Mouse (Mus musculus): ENCODE results near the gene Shc4. TPM values are rescaled to one million over a fixed set of nuclear protein-coding genes. Genes with fewer than 3 reads are reported as not detected.

Gene Shc4
- polyA plus RNA-seq, 1 experiment from 2014 or later, result 0.57 TPM

DNA sequence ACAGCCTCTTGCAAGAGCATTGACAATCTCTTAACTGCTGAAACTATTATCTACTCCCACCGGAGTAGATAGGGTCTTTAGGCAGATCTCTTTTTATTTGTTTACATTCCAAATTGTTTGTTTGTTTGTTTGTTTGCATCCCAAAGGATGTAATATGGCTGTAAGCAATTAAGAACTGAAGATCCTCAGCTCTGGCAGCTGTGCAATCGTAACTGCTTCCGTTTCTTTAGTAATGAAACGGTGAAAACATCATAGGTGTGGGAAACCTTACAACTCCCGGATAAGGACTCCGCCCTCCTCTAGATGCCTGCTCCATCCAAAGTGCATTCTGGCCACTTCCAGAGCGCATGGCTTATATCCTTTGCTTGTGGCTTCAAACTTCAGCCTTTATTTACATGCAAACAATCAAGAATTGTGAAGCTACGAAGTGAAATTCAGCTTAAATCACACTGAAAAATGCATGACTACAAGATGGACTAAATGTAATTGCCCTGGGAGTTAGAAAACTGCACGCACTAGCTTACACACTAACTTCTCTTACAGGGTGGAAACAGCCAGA lies 99.7 kb downstream of the Shc4 start:
- H3K4me1 ChIP-seq, result peaks cover 25% of the 10 kb centered on the region
- peak overlapping the region; percentile 85 for H3K4me3 ChIP-seq
- H3K36me3 ChIP-seq (ENCODE audit: poor library complexity, severe bottlenecking), result peaks cover 14% of the 10 kb centered on the region
- H3K9ac ChIP-seq, result peak overlapping the region; percentile 81
- no peaks in the 10 kb centered on the region for H3K27me3 ChIP-seq
- ATAC-seq, result no peak
- H3K4me2 ChIP-seq, result peak overlapping the region; percentile 72
- H3K27ac ChIP-seq, result no peak overlapping the region
- WGBS, result 16% methylated on average over 9 of the region's 9 CpGs
- no peaks in the 10 kb centered on the region for H3K9me3 ChIP-seq (replicated peaks)

GRCm38 (mm10) chr2:125623211-125623610 lies 100.7 kb downstream of the Shc4 start:
- Histone ChIP-seq H3K9ac (peak overlapping the region; percentile 81; the same call in 1 of the 2 replicates), H3K27me3 (no peaks in the 10 kb centered on the region), H3K9me3 (replicated peaks) (no peaks in the 10 kb centered on the region), H3K27ac (no peak overlapping the region), H3K4me2 (peak overlapping the region; percentile 72), H3K4me3 (peak overlapping the region; percentile 85; the same call in 1 of the 2 replicates), H3K4me1 (peaks cover 25% of the 10 kb centered on the region), H3K36me3 (ENCODE audit: poor library complexity, severe bottlenecking) (peaks cover 22% of the 10 kb centered on the region)
- WGBS, result 96% methylated on average over 15 of the region's 15 CpGs
- no peak for ATAC-seq

DNA sequence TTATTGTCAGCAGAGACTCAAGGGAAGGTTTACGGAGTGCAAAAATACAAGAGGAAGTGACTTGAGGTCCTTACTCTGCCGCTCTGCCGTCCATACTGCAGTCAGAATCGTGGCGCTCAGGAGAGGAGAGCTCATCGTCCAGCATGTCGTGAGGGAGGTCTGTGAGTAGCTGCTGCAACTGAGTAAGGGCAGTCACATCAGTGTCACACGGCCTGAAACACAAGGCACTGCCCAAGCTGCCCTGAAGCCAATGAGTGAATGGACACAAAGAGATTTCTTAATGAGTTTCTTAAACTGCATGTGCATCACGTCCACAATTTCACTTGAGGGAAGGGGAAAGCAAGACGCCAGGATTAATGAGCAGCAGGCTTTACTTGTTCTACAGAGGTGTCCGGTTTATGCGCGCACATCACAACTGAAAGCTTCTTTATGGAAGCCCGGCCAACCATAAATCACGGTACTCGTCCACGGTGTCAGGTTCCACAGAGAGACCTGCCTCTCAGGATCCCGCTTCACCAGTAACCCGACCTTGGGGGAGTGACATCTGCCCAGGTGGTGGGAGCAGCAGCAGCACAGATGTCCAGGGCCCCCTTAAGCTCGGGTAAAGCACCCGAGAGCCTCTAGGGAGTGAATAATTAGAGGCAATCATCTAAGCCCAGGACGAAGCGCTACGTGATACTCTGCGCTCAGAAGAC lies 103.6 kb downstream of the Shc4 start:
- no peaks in the 10 kb centered on the region for H3K27me3 ChIP-seq
- 22% methylated on average over 25 of the region's 25 CpGs for WGBS
- H3K36me3 ChIP-seq (ENCODE audit: poor library complexity, severe bottlenecking), result peaks cover 48% of the 10 kb centered on the region
- no peak for ATAC-seq
- H3K4me2 ChIP-seq, result peak overlapping the region; percentile 27
- H3K9ac ChIP-seq, result 0 out of 2 replicates have a peak overlapping the region, but pooled peaks have one; percentile 3
- no peaks in the 10 kb centered on the region for H3K9me3 ChIP-seq (replicated peaks)
- no peak overlapping the region for H3K27ac ChIP-seq
- peaks cover 25% of the 10 kb centered on the region for H3K4me1 ChIP-seq
- H3K4me3 ChIP-seq, result no peak overlapping the region

DNA sequence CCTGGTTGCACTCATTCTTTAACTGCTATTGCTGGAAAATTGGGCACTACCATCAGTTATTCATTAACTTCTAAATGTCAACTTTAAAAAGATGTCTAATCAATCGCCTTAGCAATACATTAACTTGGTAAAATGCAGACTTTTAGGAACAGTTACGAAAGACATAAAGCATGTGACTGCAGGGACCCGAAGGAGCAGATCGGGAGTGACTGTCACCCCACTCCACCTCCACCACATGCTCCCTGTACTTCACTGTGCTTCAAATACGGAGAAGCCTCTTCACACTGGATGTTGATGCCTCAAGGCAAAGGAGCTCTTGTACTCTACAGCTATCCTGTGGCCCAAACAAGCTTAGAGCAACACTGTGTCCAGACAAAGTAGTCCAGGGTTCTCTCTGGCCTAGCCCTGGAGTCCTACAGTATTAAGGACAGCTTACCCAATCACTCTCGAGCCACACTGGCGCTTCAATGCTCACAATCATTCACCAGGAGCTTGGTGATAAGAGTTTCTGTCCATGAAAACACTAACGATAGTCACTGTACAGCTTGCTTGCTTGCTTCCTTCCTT lies 108.0 kb downstream of the Shc4 start:
- Histone ChIP-seq H3K36me3 (ENCODE audit: poor library complexity, severe bottlenecking) (peaks cover 79% of the 10 kb centered on the region), H3K9me3 (replicated peaks) (no peaks in the 10 kb centered on the region), H3K4me3 (no peak overlapping the region), H3K4me1 (peaks cover 8% of the 10 kb centered on the region), H3K27ac (no peak overlapping the region), H3K27me3 (no peaks in the 10 kb centered on the region), H3K4me2 (no peak overlapping the region), H3K9ac (no peak overlapping the region)
- WGBS, result 82% methylated on average over 8 of the region's 8 CpGs
- no peak for ATAC-seq

DNA sequence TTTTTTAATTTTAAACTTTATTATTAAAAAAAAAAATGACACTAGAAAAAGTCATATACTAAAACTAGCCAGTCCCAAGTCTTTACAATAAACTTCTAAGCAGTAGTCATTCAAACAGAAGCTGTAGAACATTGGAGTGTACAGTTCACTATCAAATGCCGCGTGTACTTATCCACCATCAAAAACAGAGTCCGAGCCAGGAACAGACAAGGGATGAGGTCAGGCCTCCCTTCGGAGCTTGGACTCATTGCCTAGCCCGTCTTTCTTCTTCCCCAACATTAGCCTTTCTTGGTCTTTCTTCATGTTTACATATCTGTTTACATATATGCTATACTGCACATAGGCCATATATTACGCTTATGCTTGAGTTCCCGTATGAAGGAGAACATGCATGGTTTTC lies 108.5 kb downstream of the Shc4 start:
- no peak overlapping the region for H3K9ac ChIP-seq
- no peak overlapping the region for H3K4me2 ChIP-seq
- H3K27ac ChIP-seq, result no peak overlapping the region
- WGBS, result 96% methylated on average over 7 of the region's 7 CpGs
- peaks cover 3% of the 10 kb centered on the region for H3K4me1 ChIP-seq
- peaks cover 80% of the 10 kb centered on the region for H3K36me3 ChIP-seq (ENCODE audit: poor library complexity, severe bottlenecking)
- H3K27me3 ChIP-seq, result no peaks in the 10 kb centered on the region
- no peaks in the 10 kb centered on the region for H3K9me3 ChIP-seq (replicated peaks)
- ATAC-seq, result no peak
- no peak overlapping the region for H3K4me3 ChIP-seq

GRCm38 (mm10) chr2:125606220-125606845 lies 117.6 kb downstream of the Shc4 start:
- no peak for ATAC-seq
- Histone ChIP-seq H3K27ac (no peak overlapping the region), H3K9me3 (replicated peaks) (no peaks in the 10 kb centered on the region), H3K4me2 (no peak overlapping the region), H3K4me3 (no peak overlapping the region), H3K9ac (no peak overlapping the region), H3K4me1 (no peaks in the 10 kb centered on the region), H3K27me3 (no peaks in the 10 kb centered on the region), H3K36me3 (ENCODE audit: poor library complexity, severe bottlenecking) (peaks cover 67% of the 10 kb centered on the region)
- WGBS, result 84% methylated on average over 17 of the region's 17 CpGs

DNA sequence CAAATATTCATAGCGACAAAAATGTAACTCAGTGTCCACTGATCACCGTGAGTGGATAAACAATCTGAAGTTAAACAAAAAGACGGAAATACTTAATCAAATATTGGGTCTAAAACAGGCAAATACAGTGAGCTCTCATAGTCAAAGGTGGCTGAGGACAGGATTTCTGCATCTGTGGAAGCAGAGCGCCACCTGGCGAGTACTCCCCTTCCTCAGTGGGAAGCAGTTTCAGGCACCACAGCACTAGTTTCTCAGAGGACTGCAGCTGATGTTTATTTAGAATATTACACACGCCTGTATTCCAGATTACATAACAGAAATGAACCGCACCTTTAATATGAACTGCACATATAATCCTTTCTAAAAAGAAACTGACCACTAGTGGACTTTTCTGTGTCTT lies 119.3 kb downstream of the Shc4 start:
- H3K9me3 ChIP-seq (replicated peaks), result no peaks in the 10 kb centered on the region
- WGBS, result 83% methylated on average over 7 of the region's 7 CpGs
- ATAC-seq, result no peak

DNA sequence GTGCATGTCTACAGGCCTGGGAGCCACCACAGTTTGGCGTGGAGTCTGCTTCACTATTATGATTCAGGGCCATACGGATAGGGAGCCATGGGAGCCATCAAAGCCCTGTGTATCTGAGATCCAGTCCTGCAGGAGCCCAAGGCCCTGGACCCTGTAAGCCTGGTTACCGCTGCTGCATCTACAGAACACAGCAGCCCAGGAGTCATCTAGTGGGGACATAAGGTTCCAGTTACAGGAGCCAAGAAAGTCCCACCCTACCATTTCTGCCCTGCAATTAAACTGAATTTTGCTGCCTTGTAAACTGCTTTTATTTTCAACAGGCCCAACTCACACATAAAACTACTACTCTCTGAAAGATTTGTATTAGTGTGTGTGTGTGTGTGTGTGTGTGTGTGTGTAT lies 121.0 kb downstream of the Shc4 start:
- Histone ChIP-seq H3K4me3 (no peak overlapping the region), H3K36me3 (ENCODE audit: poor library complexity, severe bottlenecking) (peaks cover 69% of the 10 kb centered on the region), H3K27ac (no peak overlapping the region), H3K9ac (no peak overlapping the region), H3K4me2 (no peak overlapping the region), H3K27me3 (no peaks in the 10 kb centered on the region), H3K4me1 (no peaks in the 10 kb centered on the region), H3K9me3 (replicated peaks) (no peaks in the 10 kb centered on the region)
- no peak for ATAC-seq
- WGBS, result 95% methylated on average over 3 of the region's 3 CpGs

More for the DNA sequence above, 119.3 kb downstream of the Shc4 start:
- Histone ChIP-seq H3K27me3 (no peaks in the 10 kb centered on the region), H3K4me2 (no peak overlapping the region), H3K4me3 (no peak overlapping the region), H3K9ac (no peak overlapping the region), H3K27ac (no peak overlapping the region), H3K4me1 (no peaks in the 10 kb centered on the region), H3K36me3 (ENCODE audit: poor library complexity, severe bottlenecking) (peaks cover 67% of the 10 kb centered on the region)

GRCm38 (mm10) chr2:125598958-125599357 lies 125.0 kb downstream of the Shc4 start:
- no peak for ATAC-seq
- Histone ChIP-seq H3K9me3 (replicated peaks) (no peaks in the 10 kb centered on the region), H3K4me1 (no peaks in the 10 kb centered on the region), H3K4me3 (no peak overlapping the region), H3K9ac (no peak overlapping the region), H3K27ac (no peak overlapping the region), H3K36me3 (ENCODE audit: poor library complexity, severe bottlenecking) (peaks cover 82% of the 10 kb centered on the region), H3K4me2 (no peak overlapping the region), H3K27me3 (no peaks in the 10 kb centered on the region)
- WGBS, result 86% methylated on average over 4 of the region's 4 CpGs

DNA sequence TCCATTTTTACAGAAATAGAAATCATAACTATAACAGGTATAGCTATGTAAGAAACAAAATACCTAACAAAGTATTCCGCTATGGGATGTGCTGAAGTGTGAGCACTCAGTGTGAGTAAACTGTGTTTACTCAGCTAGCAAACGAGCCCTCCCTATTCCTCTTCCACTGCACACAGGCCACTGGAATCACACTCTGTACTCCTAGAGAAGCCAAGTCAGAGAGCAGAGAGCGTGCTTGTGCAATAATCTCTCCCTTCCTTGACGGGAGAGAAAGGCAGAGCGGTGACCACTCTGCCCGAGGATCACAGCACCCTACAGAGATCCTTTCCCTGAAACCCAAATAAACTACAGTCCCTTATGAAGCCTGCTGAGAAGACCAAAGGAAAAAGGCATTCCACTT lies 125.7 kb downstream of the Shc4 start:
- H3K4me1 ChIP-seq, result no peaks in the 10 kb centered on the region
- WGBS, result 77% methylated on average over 6 of the region's 6 CpGs
- no peak overlapping the region for H3K4me2 ChIP-seq
- no peaks in the 10 kb centered on the region for H3K27me3 ChIP-seq
- H3K27ac ChIP-seq, result no peak overlapping the region
- H3K36me3 ChIP-seq (ENCODE audit: poor library complexity, severe bottlenecking), result peaks cover 82% of the 10 kb centered on the region
- no peak for ATAC-seq
- H3K9me3 ChIP-seq (replicated peaks), result no peaks in the 10 kb centered on the region
- no peak overlapping the region for H3K4me3 ChIP-seq
- H3K9ac ChIP-seq, result no peak overlapping the region

DNA sequence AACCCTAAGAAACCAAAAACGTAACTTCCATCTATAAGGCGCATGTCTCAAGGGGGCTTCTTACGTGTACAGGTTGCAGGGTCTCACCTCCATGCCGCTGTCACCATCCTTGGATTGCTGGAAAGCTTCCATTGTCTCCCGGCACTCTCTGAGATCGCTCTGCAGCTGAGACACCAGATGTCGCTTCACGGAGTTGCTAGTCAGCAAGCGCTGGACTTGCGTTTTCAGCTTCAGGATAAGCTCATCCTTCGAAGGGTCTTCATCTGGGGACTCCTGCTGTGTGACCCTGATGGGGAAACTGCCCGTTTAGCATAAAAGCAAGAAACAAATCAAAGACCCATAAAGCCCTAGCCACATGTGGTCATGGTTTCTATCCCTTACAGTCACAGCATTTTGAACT lies 129.2 kb downstream of the Shc4 start:
- Histone ChIP-seq H3K36me3 (ENCODE audit: poor library complexity, severe bottlenecking) (peaks cover 81% of the 10 kb centered on the region), H3K4me3 (no peak overlapping the region), H3K27me3 (no peaks in the 10 kb centered on the region), H3K4me2 (no peak overlapping the region), H3K9me3 (replicated peaks) (no peaks in the 10 kb centered on the region), H3K27ac (no peak overlapping the region), H3K9ac (no peak overlapping the region), H3K4me1 (no peaks in the 10 kb centered on the region)
- 76% methylated on average over 12 of the region's 12 CpGs for WGBS
- ATAC-seq, result no peak

DNA sequence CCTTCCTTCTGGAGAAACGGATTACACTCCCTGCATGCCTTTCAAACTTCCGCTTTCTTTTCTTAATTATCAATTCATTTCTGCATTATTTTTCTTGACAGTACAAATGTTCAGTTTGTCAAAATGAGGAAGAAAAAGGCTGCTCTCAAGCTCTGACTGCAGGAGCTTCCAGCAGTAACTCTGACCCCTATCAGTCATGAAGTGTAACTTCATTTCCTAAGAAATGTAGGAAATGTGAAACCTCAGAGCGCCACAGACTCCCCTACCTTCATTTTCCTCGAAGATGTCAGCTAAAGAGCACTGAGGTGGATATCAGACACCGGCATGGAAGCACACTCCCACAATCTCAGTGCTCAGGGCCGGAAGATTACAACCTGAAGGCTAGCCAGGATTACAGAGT lies 129.9 kb downstream of the Shc4 start:
- Histone ChIP-seq H3K27me3 (no peaks in the 10 kb centered on the region), H3K27ac (no peak overlapping the region), H3K4me3 (no peak overlapping the region), H3K9me3 (replicated peaks) (no peaks in the 10 kb centered on the region), H3K9ac (no peak overlapping the region), H3K36me3 (ENCODE audit: poor library complexity, severe bottlenecking) (peaks cover 81% of the 10 kb centered on the region), H3K4me1 (no peaks in the 10 kb centered on the region), H3K4me2 (no peak overlapping the region)
- WGBS, result 91% methylated on average over 6 of the region's 6 CpGs
- no peak for ATAC-seq
